Mouse (Mus musculus) kidney, postnatal 0 days (tissue): ENCODE data around the gene Fadd. TPM values are rescaled to one million over a fixed set of nuclear protein-coding genes. Genes with fewer than 3 reads are reported as not detected.

Experiments
- ATAC-seq: fragments of 200-750 bp; cut with Nextera tagmentation; replicated peaks from 2 replicates; pipeline ENCODE4 v1.8.0; 2017; ENCODE audit warnings: low read depth, moderate number of reproducible peaks, moderate TSS enrichment, moderate library complexity; ENCODE audit not compliant: low FRiP score
- DNase-seq: peaks from one replicate; pipeline ENCODE4 v3.0.0-alpha.2; 2016; ENCODE audit warnings: low spot score
- H3K27ac ChIP-seq: fragments of 300-500 bp; sonication (generic); 2 replicates; pipeline ENCODE4 v1.5.1; 2014; ENCODE audit warnings: mild to moderate bottlenecking
- H3K27me3 ChIP-seq: fragments of 300-500 bp; sonication (generic); 2 replicates; pipeline ENCODE4 v1.6.1; 2014; ENCODE audit warnings: low read length, mixed read lengths; ENCODE audit not compliant: insufficient read depth
- H3K36me3 ChIP-seq: fragments of 300-500 bp; sonication (generic); 2 replicates; pipeline ENCODE4 v1.6.1; 2014; ENCODE audit warnings: low read length, mixed read lengths; ENCODE audit not compliant: insufficient read depth
- H3K4me1 ChIP-seq: fragments of 300-500 bp; sonication (generic); replicated peaks from 2 replicates; pipeline ENCODE4 v1.6.1; 2014; ENCODE audit warnings: antibody characterized with exemption, low read length, mixed read lengths; ENCODE audit not compliant: insufficient read depth
- H3K4me2 ChIP-seq: fragments of 300-500 bp; sonication (generic); 2 replicates; pipeline ENCODE4 v1.6.1; 2014; ENCODE audit warnings: mild to moderate bottlenecking, low read length, moderate library complexity, mixed read lengths
- H3K4me3 ChIP-seq: fragments of 300-500 bp; sonication (generic); replicated peaks from 2 replicates; pipeline ENCODE4 v1.5.1; 2014; ENCODE audit warnings: low read depth, low read length
- H3K9ac ChIP-seq: fragments of 300-500 bp; sonication (generic); 2 replicates; pipeline ENCODE4 v1.6.1; 2014; ENCODE audit warnings: low read depth, low read length
- H3K9me3 ChIP-seq: fragments of 300-500 bp; sonication (generic); replicated peaks from 2 replicates; pipeline ENCODE4 v1.6.1; 2016; ENCODE audit warnings: low read length, inconsistent platforms, mixed read lengths
- CTCF ChIP-seq: IDR thresholded peaks from 2 replicates; pipeline ENCODE4 v1.5.1; 2016; ENCODE audit warnings: antibody characterized with exemption, low read depth, mild to moderate bottlenecking, moderate library complexity
- WGBS: fragments of 180-500 bp; shearing (Covaris S2); extraction: QIAGEN DNeasy Blood & Tissue Kit; methylation state at CpG from one replicate; pipeline ENCODE4 v1.1.7; 2014; 5-methylcytosine and 5-hydroxymethylcytosine counted together
- polyA plus RNA-seq: library from polyadenylated mRNA; unstranded; fragments of >200 nt; fragmentation: Nextera tagmentation; extraction: Ambion mirVana; gene quantifications from 2 replicates; pipeline ENCODE4 v1.2.1, GENCODE M21; 2015

The Fadd gene
- polyA plus RNA-seq, 1 experiment from 2014 or later: 12.6 TPM

- H3K4me3 ChIP-seq: no peak overlapping the region
- H3K9me3 ChIP-seq: no peaks in the 10 kb centered on the region
- TF ChIP-seq CTCF: peak; percentile 39; the same call in 1 of the 2 replicates
- peaks cover 4% of the 10 kb centered on the region; the same call in 1 of the 2 replicates for H3K4me1 ChIP-seq
- DNase-seq: no peak
- no peak for ATAC-seq
- H3K36me3 ChIP-seq: no peaks in the 10 kb centered on the region
- no peak overlapping the region for H3K9ac ChIP-seq
- no peaks in the 10 kb centered on the region for H3K27me3 ChIP-seq
- no peak overlapping the region for H3K27ac ChIP-seq
- WGBS: 51% methylated on average over 6 of the region's 6 CpGs
- H3K4me2 ChIP-seq: no peak overlapping the region
These were observed 23.7 kb downstream of the Fadd start for GRCm38 (mm10) chr7:144558552-144558951.

- H3K36me3 ChIP-seq: 0 out of 2 replicates have a peak, but pooled peaks cover 2% of the 10 kb centered on the region
- TF ChIP-seq CTCF: no peak
- H3K4me1 ChIP-seq: peaks cover 11% of the 10 kb centered on the region
- H3K4me3 ChIP-seq: peak overlapping the region; percentile 70
- H3K27me3 ChIP-seq: no peaks in the 10 kb centered on the region
- H3K9ac ChIP-seq: peak overlapping the region; percentile 91
- DNase-seq (no peak), ATAC-seq (no peak)
- no peaks in the 10 kb centered on the region for H3K9me3 ChIP-seq
- H3K27ac ChIP-seq: 0 out of 2 replicates have a peak overlapping the region, but pooled peaks have one; percentile 31
- peak overlapping the region; percentile 73 for H3K4me2 ChIP-seq
- 19% methylated on average over 8 of the region's 8 CpGs for WGBS
These were observed 28.2 kb downstream of the Fadd start for GRCm38 (mm10) chr7:144554123-144554472.

- WGBS: under 1% methylated on average over 96 of the region's 97 CpGs
- Histone ChIP-seq H3K4me2 (peak within 1 kb of the TSS; percentile 73), H3K4me3 (peak within 1 kb of the TSS; percentile 70), H3K9ac (peak within 1 kb of the TSS; percentile 91), H3K4me1 (peaks cover 11% of the 10 kb centered on the region), H3K9me3 (no peaks in the 10 kb centered on the region), H3K27ac (peak within 1 kb of the TSS; percentile 70), H3K36me3 (0 out of 2 replicates have a peak, but pooled peaks cover 3% of the 10 kb centered on the region), H3K27me3 (no peaks in the 10 kb centered on the region)
- ATAC-seq: peak; percentile 95
- TF ChIP-seq CTCF: no peak
- DNase-seq: peak; percentile 96
These were observed 28.8 kb downstream of the Fadd start, which contains the start of gene Ppfia1 for GRCm38 (mm10) chr7:144553237-144554122. Gene Ppfia1, minus strand, starts transcription at chr7:144553729.

GRCm38 (mm10) chr7:144552274-144552673 lies 30.0 kb downstream of the Fadd start:
- Histone ChIP-seq H3K27me3 (no peaks in the 10 kb centered on the region), H3K9ac (peak overlapping the region; percentile 91), H3K4me1 (peaks cover 11% of the 10 kb centered on the region), H3K4me2 (peak overlapping the region; percentile 73; the same call in 1 of the 2 replicates), H3K27ac (no peak overlapping the region), H3K36me3 (0 out of 2 replicates have a peak, but pooled peaks cover 3% of the 10 kb centered on the region), H3K9me3 (no peaks in the 10 kb centered on the region), H3K4me3 (0 out of 2 replicates have a peak overlapping the region, but pooled peaks have one; percentile 70)
- TF ChIP-seq CTCF: no peak
- 85% methylated on average over 8 of the region's 8 CpGs for WGBS
- no peak for ATAC-seq
- DNase-seq: no peak

GRCm38 (mm10) chr7:144550811-144551210 lies 31.5 kb downstream of the Fadd start:
- no peaks in the 10 kb centered on the region for H3K27me3 ChIP-seq
- no peak overlapping the region for H3K9ac ChIP-seq
- H3K36me3 ChIP-seq: 0 out of 2 replicates have a peak, but pooled peaks cover 8% of the 10 kb centered on the region
- H3K4me2 ChIP-seq: no peak overlapping the region
- no peak overlapping the region for H3K4me3 ChIP-seq
- H3K9me3 ChIP-seq: no peaks in the 10 kb centered on the region
- peaks cover 11% of the 10 kb centered on the region for H3K4me1 ChIP-seq
- no peak overlapping the region for H3K27ac ChIP-seq
- 72% methylated on average over 1 of the region's 1 CpGs for WGBS
- no peak for TF ChIP-seq CTCF
- DNase-seq (no peak), ATAC-seq (no peak)

- no peak overlapping the region for H3K27ac ChIP-seq
- H3K36me3 ChIP-seq: 0 out of 2 replicates have a peak, but pooled peaks cover 8% of the 10 kb centered on the region
- DNase-seq: no peak
- 100% methylated on average over 2 of the region's 2 CpGs for WGBS
- no peaks in the 10 kb centered on the region for H3K27me3 ChIP-seq
- no peak overlapping the region for H3K9ac ChIP-seq
- ATAC-seq: no peak
- no peak overlapping the region for H3K4me2 ChIP-seq
- peak; percentile 38 for TF ChIP-seq CTCF
- H3K4me1 ChIP-seq: peaks cover 11% of the 10 kb centered on the region
- no peak overlapping the region for H3K4me3 ChIP-seq
- H3K9me3 ChIP-seq: no peaks in the 10 kb centered on the region
These were observed 32.2 kb downstream of the Fadd start for GRCm38 (mm10) chr7:144549904-144550566.
